Mouse (Mus musculus) CH12.LX (cell line): Measurements from ENCODE around the gene Spns3. TPM values are rescaled to one million over a fixed set of nuclear protein-coding genes. Genes with fewer than 3 reads are reported as not detected.

Experiments
- DNase-seq: peaks from one replicate; pipeline ENCODE4 v3.0.0-alpha.2; 2013; ENCODE audit errors: extremely low read depth
- H3K27ac ChIP-seq: 2 replicates; pipeline ENCODE4 v1.5.1; 2012; ENCODE audit warnings: low read depth, mild to moderate bottlenecking, control low read depth, moderate library complexity; ENCODE audit not compliant: insufficient read depth
- H3K27me3 ChIP-seq: replicated peaks from 2 replicates; pipeline ENCODE3; 2012; ENCODE audit warnings: inconsistent platforms
- H3K36me3 ChIP-seq, 2 experiments: replicated peaks in 1 of 2; 2 replicates each; pipeline versions ENCODE3 to v1.6.1; 2012; ENCODE audit warnings: inconsistent platforms in 1 of 2, low read length in 1 of 2, mild to moderate bottlenecking in 1 of 2, mixed read lengths in 1 of 2, moderate library complexity in 1 of 2; ENCODE audit not compliant: control insufficient read depth in 1 of 2, insufficient read depth in 1 of 2
- H3K4me1 ChIP-seq, 2 experiments: 2 replicates each; pipeline ENCODE4 v1.6.1; 2012; ENCODE audit warnings: inconsistent platforms in 1 of 2, moderate library complexity in 1 of 2; ENCODE audit not compliant: insufficient read depth in 2 of 2, control insufficient read depth in 1 of 2
- H3K4me2 ChIP-seq: 2 replicates; pipeline ENCODE4 v1.6.1; 2012; ENCODE audit warnings: low read depth, mild to moderate bottlenecking, control low read depth; ENCODE audit not compliant: poor library complexity, insufficient read depth, severe bottlenecking
- H3K4me3 ChIP-seq, 3 experiments: fragments of 150-350 bp in 1 of 3; sonication (generic) in 1 of 3; replicated peaks in 1 of 3; 2 replicates each; pipeline versions ENCODE3 to v1.5.1; 2011 to 2012; ENCODE audit warnings: low read depth in 2 of 3, low read length in 2 of 3, mild to moderate bottlenecking in 2 of 3, moderate library complexity in 2 of 3, control low read depth in 1 of 3, improper control_type of control experiment in 1 of 3, inconsistent platforms in 1 of 3, mixed read lengths in 1 of 3; ENCODE audit not compliant: poor library complexity in 1 of 3
- H3K79me2 ChIP-seq: replicated peaks from 2 replicates; pipeline ENCODE4 v1.6.1; 2012; ENCODE audit warnings: mild to moderate bottlenecking, moderate library complexity; ENCODE audit not compliant: control insufficient read depth, poor library complexity, insufficient read depth, severe bottlenecking; ENCODE audit errors: extremely low read depth
- H3K9ac ChIP-seq: 2 replicates; pipeline ENCODE4 v1.6.1; 2012; ENCODE audit warnings: low read depth, mild to moderate bottlenecking, control low read depth, moderate library complexity; ENCODE audit not compliant: insufficient read depth
- H3K9me3 ChIP-seq: replicated peaks from 2 replicates; pipeline ENCODE3; 2012; ENCODE audit warnings: low read length, inconsistent platforms, mixed read lengths
- BHLHE40 ChIP-seq: IDR thresholded peaks from 2 replicates; pipeline ENCODE4 v1.6.1; 2011; ENCODE audit warnings: mild to moderate bottlenecking, low read depth, low read length, improper control_type of control experiment
- CHD2 ChIP-seq: IDR thresholded peaks from 2 replicates; pipeline ENCODE4 v1.6.1; 2011; ENCODE audit warnings: low read length, improper control_type of control experiment
- CTCF ChIP-seq, 2 experiments: IDR thresholded peaks in 1 of 2; conservative IDR thresholded peaks in 1 of 2; 2 replicates each; pipeline ENCODE4 v1.5.1; 2011 to 2012; ENCODE audit warnings: low read depth in 2 of 2, low read length in 2 of 2, improper control_type of control experiment in 1 of 2, inconsistent platforms in 1 of 2, mild to moderate bottlenecking in 1 of 2, moderate library complexity in 1 of 2
- ELF1 ChIP-seq: IDR thresholded peaks from 2 replicates; pipeline ENCODE4 v1.6.1; 2014; ENCODE audit warnings: low read depth, mild to moderate bottlenecking, inconsistent platforms, low read length, improper control_type of control experiment
- ETS1 ChIP-seq: conservative IDR thresholded peaks from 2 replicates; pipeline ENCODE4 v1.6.1; 2012; ENCODE audit warnings: low read depth, mild to moderate bottlenecking, inconsistent platforms, low read length, improper control_type of control experiment, moderate library complexity
- GABPA ChIP-seq: IDR thresholded peaks from 2 replicates; pipeline ENCODE4 v1.6.1; 2012; ENCODE audit warnings: low read depth, low read length, improper control_type of control experiment, inconsistent platforms; ENCODE audit not compliant: insufficient replicate concordance
- HCFC1 ChIP-seq: IDR thresholded peaks from 2 replicates; pipeline ENCODE4 v1.6.1; 2012; ENCODE audit warnings: low read depth, mild to moderate bottlenecking, inconsistent platforms, low read length, improper control_type of control experiment
- JUN ChIP-seq: IDR thresholded peaks from 2 replicates; pipeline ENCODE4 v1.6.1; 2011; ENCODE audit warnings: low read depth, mild to moderate bottlenecking, low read length, improper control_type of control experiment, moderate library complexity; ENCODE audit not compliant: insufficient read depth
- KAT2A ChIP-seq: IDR thresholded peaks from 2 replicates; pipeline ENCODE4 v1.6.1; 2012; ENCODE audit warnings: low read length, improper control_type of control experiment, inconsistent platforms; ENCODE audit not compliant: insufficient replicate concordance
- MAFK ChIP-seq: IDR thresholded peaks from 2 replicates; pipeline ENCODE4 v1.6.1; 2011; ENCODE audit warnings: low read length, improper control_type of control experiment; ENCODE audit not compliant: insufficient replicate concordance
- MAX ChIP-seq: IDR thresholded peaks from 2 replicates; pipeline ENCODE4 v1.6.1; 2011; ENCODE audit warnings: low read length, improper control_type of control experiment
- MEF2A ChIP-seq: IDR thresholded peaks from 2 replicates; pipeline ENCODE4 v1.6.1; 2014; ENCODE audit warnings: low read depth, mild to moderate bottlenecking, inconsistent platforms, low read length, improper control_type of control experiment, borderline replicate concordance
- NELFE ChIP-seq: IDR thresholded peaks from 2 replicates; pipeline ENCODE4 v1.6.1; 2011; ENCODE audit warnings: low read depth, low read length, improper control_type of control experiment
- NRF1 ChIP-seq: IDR thresholded peaks from 2 replicates; pipeline ENCODE4 v1.6.1; 2014; ENCODE audit warnings: low read depth, mild to moderate bottlenecking, inconsistent platforms, low read length, improper control_type of control experiment, moderate library complexity
- PAX5 ChIP-seq: IDR thresholded peaks from 2 replicates; pipeline ENCODE4 v1.6.1; 2012; ENCODE audit warnings: low read length, inconsistent platforms, mixed read lengths
- POLR2A ChIP-seq: IDR thresholded peaks from 2 replicates; pipeline ENCODE4 v1.6.1; 2011; ENCODE audit warnings: low read depth, mild to moderate bottlenecking, improper control_type of control experiment, low read length
- POLR2AphosphoS2 ChIP-seq: IDR thresholded peaks from 2 replicates; pipeline ENCODE4 v1.6.1; 2011; ENCODE audit warnings: low read depth, low read length, improper control_type of control experiment
- RAD21 ChIP-seq: IDR thresholded peaks from 2 replicates; pipeline ENCODE4 v1.6.1; 2011; ENCODE audit warnings: low read depth, mild to moderate bottlenecking, low read length, improper control_type of control experiment, moderate library complexity
- RCOR1 ChIP-seq: conservative IDR thresholded peaks from 2 replicates; pipeline ENCODE4 v1.6.1; 2012; ENCODE audit warnings: low read depth, mild to moderate bottlenecking, inconsistent platforms, low read length, improper control_type of control experiment
- SIN3A ChIP-seq: IDR thresholded peaks from 2 replicates; pipeline ENCODE4 v1.6.1; 2012; ENCODE audit warnings: low read length, improper control_type of control experiment, inconsistent platforms
- SMC3 ChIP-seq: IDR thresholded peaks from 2 replicates; pipeline ENCODE4 v1.6.1; 2011; ENCODE audit warnings: low read depth, low read length, improper control_type of control experiment
- TBP ChIP-seq: conservative IDR thresholded peaks from 2 replicates; pipeline ENCODE4 v1.6.1; 2011; ENCODE audit warnings: low read depth, low read length, improper control_type of control experiment
- TCF12 ChIP-seq: IDR thresholded peaks from 2 replicates; pipeline ENCODE4 v1.6.1; 2014; ENCODE audit warnings: low read depth, mild to moderate bottlenecking, inconsistent platforms, low read length, improper control_type of control experiment
- UBTF ChIP-seq: IDR thresholded peaks from 2 replicates; pipeline ENCODE4 v1.6.1; 2012; ENCODE audit warnings: low read depth, mild to moderate bottlenecking, inconsistent platforms, low read length, improper control_type of control experiment, moderate library complexity
- USF1 ChIP-seq: IDR thresholded peaks from 2 replicates; pipeline ENCODE4 v1.6.1; 2014; ENCODE audit warnings: low read depth, mild to moderate bottlenecking, inconsistent platforms, low read length, improper control_type of control experiment
- USF2 ChIP-seq: conservative IDR thresholded peaks from 2 replicates; pipeline ENCODE4 v1.6.1; 2011; ENCODE audit warnings: low read depth, low read length, improper control_type of control experiment
- ZC3H11A ChIP-seq: IDR thresholded peaks from 2 replicates; pipeline ENCODE4 v1.6.1; 2012; ENCODE audit warnings: low read depth, mild to moderate bottlenecking, inconsistent platforms, low read length, improper control_type of control experiment
- ZKSCAN1 ChIP-seq: IDR thresholded peaks from 2 replicates; pipeline ENCODE4 v1.6.1; 2012; ENCODE audit warnings: low read depth, inconsistent platforms, low read length, improper control_type of control experiment, borderline replicate concordance
- ZMIZ1 ChIP-seq: IDR thresholded peaks from 2 replicates; pipeline ENCODE4 v1.6.1; 2012; ENCODE audit warnings: low read depth, mild to moderate bottlenecking, inconsistent platforms, low read length, improper control_type of control experiment
- ZNF384 ChIP-seq: IDR thresholded peaks from 2 replicates; pipeline ENCODE4 v1.6.1; 2012; ENCODE audit warnings: low read depth, low read length, improper control_type of control experiment, inconsistent platforms
- dilution Hi-C: fragments of 300-500 bp; cut with MboI; formaldehyde crosslinking; loops from 2 replicates; pipeline ENCODE4 v1.14.3; 2020; ENCODE audit warnings: low sequenced_read_pairs; ENCODE audit not compliant: extremely low pct_unique_long_range_greater_than_20kb, extremely low pct_ligation_motif_present
- in situ Hi-C: fragments of 300-500 bp; cut with MboI; formaldehyde crosslinking; loops from 3 replicates; pipeline ENCODE4 v1.14.3; 2019; ENCODE audit warnings: low sequenced_read_pairs, low pct_ligation_motif_present, low pct_unique_long_range_greater_than_20kb, mixed read lengths
- polyA plus RNA-seq: library from polyadenylated mRNA; unstranded; fragments of >175 nt; gene quantifications from 2 replicates; pipeline ENCODE4 v1.2.1, GENCODE M21; 2012; ENCODE audit warnings: low read depth; ENCODE audit not compliant: insufficient read length
- total RNA-seq, 2 experiments: library from RNA; depleted of rRNA; stranded (reverse); fragments of 300-350 nt in 1 of 2; fragments of >200 nt in 1 of 2; gene quantifications; 2 replicates each; pipeline ENCODE4 v1.2.3; 2012 to 2014

Spns3 gene
- total and polyA plus RNA-seq, 3 experiments, result 0.21 to 1.8 (median 1.0) TPM

- no peak for TF ChIP-seq RCOR1
- TF ChIP-seq, all 38 proteins: peak for 0
- Histone ChIP-seq H3K9me3 (no peaks in the 10 kb centered on the region), H3K27ac (no peak overlapping the region), H3K79me2 (no peaks in the 10 kb centered on the region), H3K4me3 (no peak overlapping the region), H3K9ac (no peak overlapping the region), H3K4me1 (peaks cover 3 to 18% of the 10 kb centered on the region in 2 experiments), H3K36me3 (no peaks in the 10 kb centered on the region), H3K4me2 (no peak overlapping the region), H3K27me3 (no peaks in the 10 kb centered on the region)
- no peak for DNase-seq
- dilution Hi-C loops, result no loop called here
- in situ Hi-C loops, result loop anchor here (10.0 kb wide), 1 partner anchor 426 kb away; no protein-coding TSS in a partner anchor
Observed at GRCm38 (mm10) chr11:72578471-72578870, 28.2 kb upstream of the Spns3 start.

DNA sequence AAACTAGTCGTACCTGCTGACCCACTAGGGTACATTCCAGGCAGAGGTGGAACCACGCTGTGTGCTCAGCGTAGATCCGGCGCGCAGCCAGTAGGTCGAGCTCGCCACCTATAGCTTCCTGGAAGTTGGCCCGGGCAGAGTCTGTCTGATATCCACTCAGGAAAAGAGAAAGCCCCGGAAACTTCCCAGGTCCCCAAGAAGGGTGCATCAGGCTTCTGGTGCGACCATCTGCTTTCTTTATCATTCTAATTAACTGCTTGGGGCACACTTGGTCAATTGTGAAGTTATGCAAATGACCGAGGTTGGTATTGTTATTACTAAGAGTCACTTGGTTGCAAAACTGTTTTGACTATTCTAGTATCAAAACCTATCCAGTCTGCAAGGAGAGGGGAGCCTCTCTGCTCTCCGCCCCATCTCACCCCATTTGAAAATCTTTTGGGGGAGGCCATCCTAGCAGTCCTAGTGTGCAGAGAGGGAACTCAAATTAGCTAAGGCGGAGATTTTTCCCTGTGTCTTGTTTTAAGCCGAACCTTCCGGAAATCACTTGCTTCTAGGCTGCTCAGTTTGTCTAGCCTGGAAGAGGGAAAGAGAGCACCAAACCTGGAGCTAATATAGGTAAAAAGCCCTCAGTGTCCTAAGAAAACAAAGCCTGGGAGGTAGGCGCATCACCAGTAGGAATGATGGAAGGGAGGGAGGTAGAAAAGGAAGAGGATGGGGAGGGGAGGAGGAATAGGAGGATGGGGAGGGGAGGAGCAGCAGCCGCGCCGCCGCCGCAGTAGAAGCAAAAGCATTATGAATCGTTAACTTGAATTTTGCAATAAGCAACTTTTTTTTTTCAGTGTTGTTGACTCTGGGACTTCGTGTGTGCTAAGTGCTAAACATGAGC, 26.4 kb upstream of the Spns3 start:
- peak overlapping the region; percentile 55 to 64 (median 61) for H3K4me3 ChIP-seq
- H3K79me2 ChIP-seq, result no peaks in the 10 kb centered on the region
- dilution Hi-C loops, result no loop called here
- H3K4me2 ChIP-seq, result peak overlapping the region; percentile 79
- H3K9me3 ChIP-seq, result no peaks in the 10 kb centered on the region
- peak overlapping the region; percentile 76 for H3K9ac ChIP-seq
- peaks cover 3 to 18% of the 10 kb centered on the region in 2 experiments for H3K4me1 ChIP-seq
- H3K27ac ChIP-seq, result peak overlapping the region; percentile 16; the same call in 1 of the 2 replicates
- in situ Hi-C loops, result loop anchor here (10.0 kb wide), 1 partner anchor 428 kb away; no protein-coding TSS in a partner anchor
- DNase-seq, result peak; percentile 79
- H3K36me3 ChIP-seq, result no peaks in the 10 kb centered on the region
- H3K27me3 ChIP-seq, result no peaks in the 10 kb centered on the region
- TF ChIP-seq SMC3, result peak; percentile 58
- peak; percentile 36; the same call in 1 of the 2 replicates for TF ChIP-seq POLR2A
- TF ChIP-seq TBP, result no peak
- TF ChIP-seq ZC3H11A, result no peak
- TF ChIP-seq JUN, result peak; percentile 92
- TF ChIP-seq GABPA, result no peak
- TF ChIP-seq ZMIZ1, result peak; percentile 49; the same call in 1 of the 2 replicates
- TF ChIP-seq PAX5, result no peak
- no peak for TF ChIP-seq USF1
- TF ChIP-seq ELF1, result peak; percentile 63
- no peak for TF ChIP-seq UBTF
- peak; percentile 60 for TF ChIP-seq ETS1
- peak; percentile 69 for TF ChIP-seq NELFE
- TF ChIP-seq ZNF384, result peak; percentile 29; the same call in 1 of the 2 replicates
- peak; percentile 56 for TF ChIP-seq RAD21
- TF ChIP-seq SIN3A, result peak; percentile 95
- peak; percentile 94 for TF ChIP-seq BHLHE40
- peak; percentile 58; the same call in 1 of the 2 replicates for TF ChIP-seq TCF12
- TF ChIP-seq POLR2AphosphoS2, result peak; percentile 78; the same call in 1 of the 2 replicates
- peak; percentile 96 for TF ChIP-seq ZKSCAN1
- TF ChIP-seq NRF1, result no peak
- peak; percentile 91 for TF ChIP-seq RCOR1
- TF ChIP-seq USF2, result no peak
- TF ChIP-seq KAT2A, result 0 out of 2 replicates have a peak, but pooled peaks have one; percentile 31
- peak; percentile 64; the same call in 1 of the 2 replicates for TF ChIP-seq MAX
- peak in 1 of 2 experiments; percentile 55; a peak in 2 of 4 replicates for TF ChIP-seq CTCF (conservative IDR thresholded peaks at IDR 0.05 in 1 of 2, IDR thresholded peaks at IDR 0.05 in 1 of 2; ENCODE audit: low read depth in 2 of 2, low read length in 2 of 2)
- peak; percentile 69 for TF ChIP-seq CHD2
- TF ChIP-seq MEF2A, result peak; percentile 82
- TF ChIP-seq HCFC1, result peak; percentile 53
- TF ChIP-seq MAFK, result 0 out of 2 replicates have a peak, but pooled peaks have one; percentile 34
